Mouse (Mus musculus) embryonic facial prominence, embryonic 14.5 days (tissue): ENCODE data around the gene Crabp2. TPM values are rescaled to one million over a fixed set of nuclear protein-coding genes. Genes with fewer than 3 reads are reported as not detected.
A peak's percentile ranks its signal among the peaks of the same experiment; 100 is the strongest.

Source experiments
- ATAC-seq: fragments of 200-750 bp; cut with Nextera tagmentation; 2 replicates; pipeline ENCODE4 v1.8.0; 2017; ENCODE audit warnings: low read depth, moderate number of reproducible peaks, moderate TSS enrichment
- DNase-seq: peaks from one replicate; pipeline ENCODE4 v3.0.0-alpha.2; 2015; ENCODE audit warnings: low spot score
- H3K27ac ChIP-seq: fragments of 300-500 bp; sonication (generic); replicated peaks from 2 replicates; pipeline ENCODE4 v1.5.1; 2014; ENCODE audit warnings: low read depth, mild to moderate bottlenecking, low read length, moderate library complexity
- H3K27me3 ChIP-seq: fragments of 300-500 bp; sonication (generic); replicated peaks from 2 replicates; pipeline ENCODE4 v1.6.1; 2014; ENCODE audit warnings: low read length; ENCODE audit not compliant: control insufficient read depth, insufficient read depth
- H3K36me3 ChIP-seq: fragments of 300-500 bp; sonication (generic); 2 replicates; pipeline ENCODE4 v1.6.1; 2014; ENCODE audit warnings: low read length, mixed read lengths; ENCODE audit not compliant: control insufficient read depth, insufficient read depth
- H3K4me1 ChIP-seq: fragments of 300-500 bp; sonication (generic); 2 replicates; pipeline ENCODE4 v1.6.1; 2014; ENCODE audit warnings: antibody characterized with exemption, low read length; ENCODE audit not compliant: control insufficient read depth, insufficient read depth
- H3K4me2 ChIP-seq: fragments of 300-500 bp; sonication (generic); 2 replicates; pipeline ENCODE4 v1.6.1; 2014; ENCODE audit warnings: low read depth, mild to moderate bottlenecking, low read length, moderate library complexity, mixed read lengths
- H3K4me3 ChIP-seq: fragments of 300-500 bp; sonication (generic); 2 replicates; pipeline ENCODE4 v1.5.1; 2014; ENCODE audit warnings: low read depth, mild to moderate bottlenecking, low read length
- H3K9ac ChIP-seq: fragments of 300-500 bp; sonication (generic); 2 replicates; pipeline ENCODE4 v1.6.1; 2014; ENCODE audit warnings: low read depth, mild to moderate bottlenecking, low read length, moderate library complexity, mixed read lengths
- H3K9me3 ChIP-seq: fragments of 300-500 bp; sonication (generic); 2 replicates; pipeline ENCODE4 v1.6.1; 2016; ENCODE audit warnings: low read length; ENCODE audit not compliant: control insufficient read depth
- WGBS: fragments of 180-500 bp; shearing (Covaris S2); extraction: QIAGEN DNeasy Blood & Tissue Kit; methylation state at CpG from one replicate; pipeline ENCODE4 v1.1.7; 2014; 5-methylcytosine and 5-hydroxymethylcytosine counted together
- polyA plus RNA-seq: library from polyadenylated mRNA; unstranded; fragments of >200 nt; fragmentation: Nextera tagmentation; extraction: Ambion mirVana; gene quantifications from 2 replicates; pipeline ENCODE4 v1.2.1, GENCODE M21; 2014

Gene Crabp2
- polyA plus RNA-seq, 1 experiment from 2014 or later: 145 TPM

DNA sequence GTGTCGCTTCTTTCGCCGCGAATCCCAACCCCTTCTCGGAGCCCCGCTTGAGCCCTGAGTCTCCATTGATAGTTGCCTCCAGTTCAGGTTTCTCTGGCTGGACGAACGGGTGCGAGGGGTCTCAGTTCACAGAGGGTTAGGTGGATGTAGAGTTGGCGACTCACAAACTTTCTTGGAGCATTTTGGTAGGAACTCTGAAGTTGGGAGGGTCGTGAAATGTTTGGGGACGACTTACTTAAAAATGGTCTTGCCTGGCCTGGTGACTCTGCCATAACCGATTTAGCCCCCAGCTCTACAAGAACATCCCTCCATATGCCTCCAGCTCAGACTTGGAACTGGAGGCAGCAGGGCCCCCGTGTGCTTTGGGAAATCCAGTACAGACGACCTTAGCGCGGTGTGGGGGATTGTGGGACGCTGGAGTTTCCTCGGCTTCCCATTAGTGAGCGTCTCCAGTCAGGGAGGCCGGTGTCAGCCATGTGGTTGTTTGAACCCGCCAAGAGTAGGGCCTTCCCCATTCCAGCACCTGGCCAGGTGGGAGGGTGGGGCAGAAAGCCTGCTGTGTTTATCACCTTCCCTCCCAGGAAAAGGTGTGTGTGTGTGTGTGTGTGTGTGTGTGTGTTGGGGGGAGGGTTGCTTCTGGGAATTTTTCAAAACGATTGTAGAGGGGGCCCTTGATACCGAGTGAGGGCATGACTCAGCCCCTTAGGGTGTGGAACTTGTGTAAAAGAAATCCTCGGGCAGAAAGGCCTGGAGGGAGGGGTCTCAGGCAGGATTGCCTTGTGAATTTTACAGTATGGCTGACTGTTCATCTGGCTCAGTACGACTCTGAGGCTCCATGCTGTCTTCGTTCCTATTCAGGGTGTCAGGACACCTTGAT is 41.2 kb upstream of the Crabp2 start:
- WGBS: under 1% methylated on average over 21 of the region's 27 CpGs
- Histone ChIP-seq H3K4me1 (peaks cover 35% of the 10 kb centered on the region), H3K4me3 (peak overlapping the region; percentile 99), H3K27ac (peak overlapping the region; percentile 96), H3K27me3 (no peaks in the 10 kb centered on the region), H3K36me3 (no peaks in the 10 kb centered on the region), H3K9ac (peak overlapping the region; percentile 97), H3K9me3 (no peaks in the 10 kb centered on the region), H3K4me2 (peak overlapping the region; percentile 79)
- peak; percentile 73 for DNase-seq
- ATAC-seq: no peak

DNA sequence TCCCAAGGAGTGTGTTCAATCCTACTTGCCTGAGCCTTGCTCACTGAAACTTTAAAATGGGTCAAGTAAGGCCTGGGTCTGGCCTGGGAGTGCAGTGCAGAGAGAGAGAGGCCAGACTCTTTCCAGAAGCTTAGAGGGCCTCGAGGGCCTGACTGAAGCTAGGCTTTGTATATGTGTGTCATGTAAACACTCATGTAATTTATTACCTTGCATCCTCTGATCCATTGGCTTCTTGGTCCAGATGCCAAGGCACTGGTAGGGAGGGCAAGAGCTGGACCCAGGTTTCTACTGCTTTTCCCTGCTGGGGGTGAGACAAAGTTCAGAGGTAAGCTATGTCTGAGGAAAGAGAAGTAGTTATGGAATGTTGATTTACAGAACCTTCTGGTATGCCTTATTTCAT is 40.6 kb upstream of the Crabp2 start:
- no peak for DNase-seq
- Histone ChIP-seq H3K4me3 (peak overlapping the region; percentile 99), H3K27me3 (no peaks in the 10 kb centered on the region), H3K9ac (peak overlapping the region; percentile 97), H3K4me2 (peak overlapping the region; percentile 79), H3K27ac (peak overlapping the region; percentile 96), H3K9me3 (no peaks in the 10 kb centered on the region), H3K36me3 (peaks cover 2% of the 10 kb centered on the region; the same call in 1 of the 2 replicates), H3K4me1 (peaks cover 35% of the 10 kb centered on the region)
- 10% methylated on average over 1 of the region's 1 CpGs for WGBS
- ATAC-seq: no peak

DNA sequence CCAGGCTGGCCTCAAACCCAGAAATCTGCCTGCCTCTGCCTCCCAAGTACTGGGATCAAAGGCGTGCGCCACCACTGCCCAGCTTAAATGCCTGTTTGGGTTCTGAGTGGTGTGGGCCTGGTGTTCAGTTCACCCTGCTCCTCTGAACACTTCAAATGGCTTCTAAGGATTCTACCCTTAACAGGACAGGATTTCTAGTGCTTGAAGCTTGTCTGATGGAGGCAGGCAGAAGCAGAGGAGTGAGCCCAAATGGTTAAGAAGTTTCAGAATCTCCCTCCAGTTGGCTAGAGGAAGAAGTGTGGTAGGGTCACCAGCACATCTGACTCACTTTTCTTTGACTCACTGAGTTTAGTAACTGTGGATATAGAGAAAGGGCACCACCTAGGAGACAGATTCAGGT is 39.1 kb upstream of the Crabp2 start:
- H3K9ac ChIP-seq: peak overlapping the region; percentile 38; the same call in 1 of the 2 replicates
- 79% methylated on average over 2 of the region's 2 CpGs for WGBS

DNA sequence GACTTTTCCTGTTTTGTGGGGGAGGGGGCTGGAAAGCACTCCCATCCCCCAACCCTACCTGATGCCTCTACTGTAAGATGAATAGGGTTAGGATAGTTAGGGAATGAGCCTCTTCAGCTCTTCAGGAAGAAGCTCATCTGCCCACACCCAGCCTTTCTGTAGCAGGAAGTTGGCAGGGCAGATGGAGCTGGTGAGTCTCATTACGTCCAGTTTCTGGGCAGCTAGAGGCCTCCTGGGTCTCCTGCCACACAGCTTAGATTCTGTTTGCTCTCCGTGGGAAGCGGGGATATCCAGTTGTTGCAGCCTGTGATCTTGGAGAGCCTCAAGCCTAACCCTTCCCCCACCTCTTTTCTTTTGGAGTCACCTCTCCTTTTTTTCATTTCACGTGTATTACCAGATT is 38.6 kb upstream of the Crabp2 start:
- Histone ChIP-seq H3K9me3 (no peaks in the 10 kb centered on the region), H3K4me3 (peak overlapping the region; percentile 25), H3K9ac (peak overlapping the region; percentile 47), H3K27me3 (no peaks in the 10 kb centered on the region), H3K27ac (peak overlapping the region; percentile 61), H3K4me2 (peak overlapping the region; percentile 55), H3K36me3 (peaks cover 21% of the 10 kb centered on the region), H3K4me1 (peaks cover 35% of the 10 kb centered on the region)
- 8% methylated on average over 4 of the region's 4 CpGs for WGBS
- DNase-seq: peak; percentile 19
- ATAC-seq: no peak

More for the DNA sequence above, 39.1 kb upstream of the Crabp2 start:
- Histone ChIP-seq H3K4me2 (peak overlapping the region; percentile 55), H3K27me3 (no peaks in the 10 kb centered on the region), H3K4me3 (peak overlapping the region; percentile 25), H3K27ac (peak overlapping the region; percentile 61), H3K4me1 (peaks cover 35% of the 10 kb centered on the region), H3K36me3 (peaks cover 16% of the 10 kb centered on the region), H3K9me3 (no peaks in the 10 kb centered on the region)
- ATAC-seq (no peak), DNase-seq (no peak)

DNA sequence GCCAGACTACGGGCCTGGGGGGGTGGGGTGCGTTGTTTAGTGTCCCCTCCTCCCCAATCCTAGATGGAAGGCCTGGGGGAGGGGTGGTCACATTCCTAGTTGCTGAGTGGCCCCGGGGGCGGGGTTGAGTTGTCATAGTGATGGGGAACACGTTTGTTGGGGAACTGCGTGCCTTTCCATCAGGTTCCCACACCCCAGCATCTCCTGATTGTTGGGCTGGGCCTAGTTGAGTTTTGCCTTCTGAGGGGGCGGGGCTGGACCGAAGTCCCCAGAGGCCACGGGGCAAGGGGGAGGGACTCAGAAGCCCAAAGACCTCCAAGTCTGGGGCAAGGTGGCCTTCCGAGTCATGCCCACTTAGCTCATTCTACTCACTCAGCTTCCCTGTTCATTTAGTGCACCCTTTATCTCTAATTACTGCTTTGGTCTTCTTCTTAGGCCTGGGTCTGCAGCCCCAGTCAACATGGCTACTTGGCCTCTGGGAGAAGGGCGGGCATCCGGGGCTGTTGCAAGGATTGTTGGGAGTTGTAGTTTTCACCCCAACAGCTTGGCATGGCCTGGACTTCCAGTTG is 37.8 kb upstream of the Crabp2 start:
- Histone ChIP-seq H3K4me1 (peaks cover 35% of the 10 kb centered on the region), H3K4me3 (peak overlapping the region; percentile 25), H3K9ac (peak overlapping the region; percentile 47), H3K4me2 (peak overlapping the region; percentile 55), H3K27ac (peak overlapping the region; percentile 61), H3K27me3 (no peaks in the 10 kb centered on the region), H3K36me3 (peaks cover 29% of the 10 kb centered on the region), H3K9me3 (no peaks in the 10 kb centered on the region)
- ATAC-seq: peak; percentile 16; the same call in 1 of the 2 replicates
- 9% methylated on average over 11 of the region's 12 CpGs for WGBS
- DNase-seq: peak; percentile 92

DNA sequence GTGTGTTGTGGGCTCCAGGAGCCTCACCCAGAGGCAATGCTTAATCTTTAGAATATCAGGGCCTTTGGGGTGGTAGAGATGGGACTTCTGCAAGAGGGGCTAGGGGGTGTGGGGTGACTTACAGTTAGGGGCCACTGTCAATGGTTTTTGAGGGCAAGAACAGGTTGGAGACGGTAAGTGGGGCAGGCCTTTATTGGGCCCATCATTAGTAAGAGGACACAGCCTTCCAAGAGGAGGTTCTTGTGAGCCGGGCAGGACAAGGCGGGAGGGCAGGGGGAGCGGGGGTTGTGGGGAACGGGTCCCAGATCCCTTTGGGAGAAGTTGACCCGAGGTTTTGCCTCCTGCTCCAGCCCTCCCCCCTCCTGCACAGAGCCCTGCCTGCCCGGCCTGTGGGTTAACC is 35.0 kb upstream of the Crabp2 start:
- H3K9me3 ChIP-seq: no peaks in the 10 kb centered on the region
- 77% methylated on average over 7 of the region's 7 CpGs for WGBS
- no peak for ATAC-seq

DNA sequence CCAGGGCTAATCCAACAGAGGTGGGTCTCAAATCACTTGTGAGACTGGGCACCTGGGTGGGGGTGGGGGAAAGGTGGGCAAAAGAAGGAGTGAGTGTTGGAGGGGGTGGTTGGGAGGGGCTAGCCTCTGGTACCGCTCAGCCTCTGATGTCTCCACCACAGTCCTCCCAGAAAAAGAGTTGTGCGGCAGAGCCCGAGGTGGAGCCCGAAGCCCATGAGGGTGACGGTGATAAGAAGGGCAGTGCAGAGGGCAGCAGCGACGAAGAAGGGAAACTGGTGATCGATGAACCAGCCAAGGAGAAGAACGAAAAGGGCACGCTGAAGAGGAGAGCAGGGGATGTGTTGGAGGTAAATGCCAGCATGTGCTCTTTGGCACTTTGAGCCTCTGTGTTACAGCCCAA is 34.6 kb upstream of the Crabp2 start:
- H3K9me3 ChIP-seq: no peaks in the 10 kb centered on the region
- no peak overlapping the region for H3K4me3 ChIP-seq
- H3K36me3 ChIP-seq: peaks cover 47% of the 10 kb centered on the region
- no peak overlapping the region for H3K4me2 ChIP-seq
- DNase-seq (no peak), ATAC-seq (no peak)
- no peak overlapping the region for H3K9ac ChIP-seq
- WGBS: 98% methylated on average over 10 of the region's 10 CpGs
- H3K4me1 ChIP-seq: peaks cover 23% of the 10 kb centered on the region
- no peak overlapping the region for H3K27ac ChIP-seq
- H3K27me3 ChIP-seq: no peaks in the 10 kb centered on the region

More for the DNA sequence above, 35.0 kb upstream of the Crabp2 start:
- Histone ChIP-seq H3K27me3 (no peaks in the 10 kb centered on the region), H3K4me3 (no peak overlapping the region), H3K9ac (no peak overlapping the region), H3K4me1 (peaks cover 27% of the 10 kb centered on the region), H3K36me3 (peaks cover 47% of the 10 kb centered on the region), H3K27ac (no peak overlapping the region), H3K4me2 (no peak overlapping the region)
- no peak for DNase-seq

DNA sequence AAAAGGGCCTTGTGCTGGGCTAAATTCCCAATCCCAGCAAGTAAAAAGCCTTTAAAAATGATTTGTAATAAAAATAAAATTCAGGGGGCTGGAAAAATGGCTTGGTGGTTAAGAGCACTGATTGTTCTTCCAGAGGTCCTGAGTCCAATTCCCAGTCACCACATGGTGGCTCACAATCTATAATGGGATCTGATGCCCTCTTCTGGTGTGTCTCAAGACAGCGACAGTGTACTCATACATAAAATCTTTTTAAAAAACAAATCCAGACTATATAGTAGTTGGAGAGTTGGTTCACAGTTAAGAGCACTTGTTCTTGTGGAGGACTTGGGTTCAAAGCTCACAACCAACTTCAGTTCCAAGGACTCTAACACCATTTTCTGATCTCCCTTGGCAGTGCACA is 31.5 kb upstream of the Crabp2 start:
- 95% methylated on average over 1 of the region's 1 CpGs for WGBS
- H3K4me2 ChIP-seq: no peak overlapping the region

More for the DNA sequence above, 31.5 kb upstream of the Crabp2 start:
- Histone ChIP-seq H3K4me1 (no peaks in the 10 kb centered on the region; the same call in 1 of the 2 replicates), H3K27ac (no peak overlapping the region), H3K27me3 (no peaks in the 10 kb centered on the region), H3K9me3 (no peaks in the 10 kb centered on the region), H3K9ac (no peak overlapping the region), H3K36me3 (peaks cover 51% of the 10 kb centered on the region), H3K4me3 (no peak overlapping the region)
- DNase-seq (no peak), ATAC-seq (no peak)
